In genomic region chr2:3282866-3283601, GRCm38 (mm10) we compare ENCODE assay signal across 8 mouse cellular contexts. TPM values are rescaled to one million over a fixed set of nuclear protein-coding genes. Genes with fewer than 3 reads are reported as not detected.
A peak's percentile ranks its signal among the peaks of the same experiment; 100 is the strongest.
DNase-seq lines count a peak whose midpoint lies in the region; ATAC-seq and TF ChIP-seq lines count a peak whose summit lies in the region.

No protein-coding gene starts in this region.

- peak overlapping the region; percentile 72 for H3K4me2 ChIP-seq in lung, embryonic 15.5 days
- H3K4me2 ChIP-seq in hindbrain, postnatal 0 days (ENCODE audit: low read depth, low read length) = peak overlapping the region; percentile 65
- H3K4me2 ChIP-seq in liver, postnatal 0 days (ENCODE audit: low read depth, low read length) = peak overlapping the region; percentile 98

- TF ChIP-seq CTCF in hindbrain, postnatal 0 days (IDR thresholded peaks at IDR 0.05; ENCODE audit: low read depth) = no peak
- TF ChIP-seq CTCF in liver, postnatal 0 days (IDR thresholded peaks at IDR 0.05; ENCODE audit: low read depth) = no peak

- H3K9me3 ChIP-seq in lung, embryonic 15.5 days = no peaks in the 10 kb centered on the region
- H3K9me3 ChIP-seq in hindbrain, postnatal 0 days (ENCODE audit: low read length) = no peaks in the 10 kb centered on the region
- no peaks in the 10 kb centered on the region for H3K9me3 ChIP-seq in liver, postnatal 0 days (ENCODE audit: low read length)

- peak overlapping the region; percentile 50 for H3K9ac ChIP-seq in lung, embryonic 15.5 days
- peak overlapping the region; percentile 72 for H3K9ac ChIP-seq in hindbrain, postnatal 0 days (replicated peaks; ENCODE audit: low read length)
- peak overlapping the region; percentile 65 for H3K9ac ChIP-seq in liver, postnatal 0 days (replicated peaks)

- no peak for DNase-seq in lung, postnatal 25 days (ENCODE audit: low spot score)
- DNase-seq in adrenal gland, adult 8-10 months = peak; percentile 41
- no peak for DNase-seq in hindbrain, postnatal 0 days (ENCODE audit: low spot score)
- DNase-seq in liver, postnatal 0 days = no peak
- no peak for DNase-seq in B cell, adult 2 months
- DNase-seq in retina, embryonic 14.5 days (ENCODE audit: low spot score) = no peak

- peak overlapping the region; percentile 87 for H3K27ac ChIP-seq in lung, embryonic 15.5 days
- H3K27ac ChIP-seq in hindbrain, postnatal 0 days = peak overlapping the region; percentile 98
- peak overlapping the region; percentile 31 for H3K27ac ChIP-seq in liver, postnatal 0 days (ENCODE audit: low read depth)

- H3K27me3 ChIP-seq in lung, embryonic 15.5 days = no peaks in the 10 kb centered on the region
- no peaks in the 10 kb centered on the region for H3K27me3 ChIP-seq in hindbrain, postnatal 0 days (ENCODE audit: insufficient read depth, low read length)
- no peaks in the 10 kb centered on the region for H3K27me3 ChIP-seq in liver, postnatal 0 days (ENCODE audit: insufficient read depth, low read length)

- H3K4me3 ChIP-seq in lung, embryonic 15.5 days = peak overlapping the region; percentile 93
- peak overlapping the region; percentile 95 for H3K4me3 ChIP-seq in hindbrain, postnatal 0 days (ENCODE audit: low read length)
- H3K4me3 ChIP-seq in liver, postnatal 0 days (ENCODE audit: low read depth, low read length) = peak overlapping the region; percentile 65

- 7% methylated on average over 12 of the region's 12 CpGs for WGBS in lung, embryonic 15.5 days
- 10% methylated on average over 12 of the region's 12 CpGs for WGBS in hindbrain, postnatal 0 days
- WGBS in liver, postnatal 0 days (ENCODE audit: insufficient replicate concordance) = 10% methylated on average over 12 of the region's 12 CpGs

- TF ChIP-seq EP300 in liver, postnatal 0 days (IDR thresholded peaks at IDR 0.05; ENCODE audit: low read depth) = no peak

- H3K36me3 ChIP-seq in lung, embryonic 15.5 days = no peaks in the 10 kb centered on the region
- H3K36me3 ChIP-seq in hindbrain, postnatal 0 days (ENCODE audit: insufficient read depth, low read length) = no peaks in the 10 kb centered on the region
- no peaks in the 10 kb centered on the region for H3K36me3 ChIP-seq in liver, postnatal 0 days (replicated peaks; ENCODE audit: insufficient read depth, low read length)

- peak; percentile 1; the same call in 1 of the 2 replicates for ATAC-seq in lung, embryonic 15.5 days (ENCODE audit: borderline replicate concordance, extremely low read depth, low FRiP score, low TSS enrichment)
- 0 out of 2 replicates have a peak, but pooled peaks have one; percentile 7 for ATAC-seq in erythroblast, adult 5-6 weeks (replicated peaks; ENCODE audit: low FRiP score, poor library complexity, severe bottlenecking)
- no peak for ATAC-seq in hindbrain, postnatal 0 days
- no peak for ATAC-seq in liver, postnatal 0 days

- H3K4me1 ChIP-seq in lung, embryonic 15.5 days = peaks cover 14% of the 10 kb centered on the region
- H3K4me1 ChIP-seq in hindbrain, postnatal 0 days (ENCODE audit: insufficient read depth, low read length) = peaks cover 4% of the 10 kb centered on the region
- H3K4me1 ChIP-seq in liver, postnatal 0 days (ENCODE audit: insufficient read depth) = peaks cover 14% of the 10 kb centered on the region

RNA-seq across cellular contexts. Expression of gene Nmt2, which starts 1.0 kb away (rescaled TPM):
- 37.9 and 42.1 TPM in 2 replicates for polyA plus RNA-seq in lung, embryonic 15.5 days (2015; fragmentation: Nextera tagmentation; extraction: Ambion mirVana)
- total RNA-seq in adrenal gland, adult 8-10 months (2022) = 10 to 100 TPM; 45.2 to 72.2 (median 59.7) TPM
- total RNA-seq in erythroblast, adult 5-6 weeks (2015; ENCODE audit: low replicate concordance) = 3.3 and 4.8 TPM in 2 replicates
- 5.7 and 7.8 TPM in 2 replicates for total RNA-seq in erythroblast, adult 5-6 weeks (2017; ENCODE audit: low replicate concordance)
- total RNA-seq in hindbrain, postnatal 0 days (2014; rRNA removed) = 55.2 and 69.3 TPM in 2 replicates
- 104 and 106 TPM in 2 replicates for polyA plus RNA-seq in hindbrain, postnatal 0 days (2015; fragmentation: Nextera tagmentation; extraction: Ambion mirVana)
- polyA plus RNA-seq in liver, postnatal 0 days (2015; fragmentation: Nextera tagmentation; extraction: Ambion mirVana) = 17.1 and 17.4 TPM in 2 replicates

RNA-seq across cellular contexts. Expression of gene Rpp38, which starts 49.4 kb away (rescaled TPM):
- 18.3 and 19.6 TPM in 2 replicates for polyA plus RNA-seq in lung, embryonic 15.5 days (2015; fragmentation: Nextera tagmentation; extraction: Ambion mirVana)
- total RNA-seq in adrenal gland, adult 8-10 months (2022) = 10 to 100 TPM; 10.6 to 13.3 (median 11.8) TPM
- total RNA-seq in erythroblast, adult 5-6 weeks (2015; ENCODE audit: low replicate concordance) = 5.6 and 6.5 TPM in 2 replicates
- total RNA-seq in erythroblast, adult 5-6 weeks (2017; ENCODE audit: low replicate concordance) = 1.7 and 2.4 TPM in 2 replicates
- 7.0 and 8.7 TPM in 2 replicates for total RNA-seq in hindbrain, postnatal 0 days (2014; rRNA removed)
- polyA plus RNA-seq in hindbrain, postnatal 0 days (2015; fragmentation: Nextera tagmentation; extraction: Ambion mirVana) = 7.1 and 8.6 TPM in 2 replicates
- 10.2 and 10.3 TPM in 2 replicates for polyA plus RNA-seq in liver, postnatal 0 days (2015; fragmentation: Nextera tagmentation; extraction: Ambion mirVana)

RNA-seq across cellular contexts. Expression of gene Acbd7, which starts 52.9 kb away (rescaled TPM):
- polyA plus RNA-seq in lung, embryonic 15.5 days (2015; fragmentation: Nextera tagmentation; extraction: Ambion mirVana) = 1.1 and 2.0 TPM in 2 replicates
- not detected for total RNA-seq in adrenal gland, adult 8-10 months (2022)
- not detected in 2 replicates for total RNA-seq in erythroblast, adult 5-6 weeks (2015; ENCODE audit: low replicate concordance)
- total RNA-seq in erythroblast, adult 5-6 weeks (2017; ENCODE audit: low replicate concordance) = not detected in 2 replicates
- total RNA-seq in hindbrain, postnatal 0 days (2014; rRNA removed) = 3.0 TPM in 1 of 2 replicates, not detected in the other
- 9.0 and 9.2 TPM in 2 replicates for polyA plus RNA-seq in hindbrain, postnatal 0 days (2015; fragmentation: Nextera tagmentation; extraction: Ambion mirVana)
- polyA plus RNA-seq in liver, postnatal 0 days (2015; fragmentation: Nextera tagmentation; extraction: Ambion mirVana) = 0.29 TPM in 1 of 2 replicates, not detected in the other

Comparison
In these comparisons a context has a peak if more than half of its experiments do, and no peak if none do; other contexts are left out.
1. ATAC-seq: peak in lung, embryonic 15.5 days (single experiment) and erythroblast, adult 5-6 weeks (single experiment); none in hindbrain, postnatal 0 days (single experiment) and liver, postnatal 0 days (single experiment).
2. H3K27ac ChIP-seq: peak in every context shown above with its lines; median percentile 98 in hindbrain, postnatal 0 days; 87 in lung, embryonic 15.5 days; 31 in liver, postnatal 0 days.
3. Peak in every context shown above with its lines, with median percentiles within 50 percentile points of each other: H3K4me2 ChIP-seq, H3K4me3 ChIP-seq and H3K9ac ChIP-seq.